Mouse (Mus musculus): Measurements from ENCODE around the gene Eno3.

- TF ChIP-seq POLR2A (IDR thresholded peaks at IDR 0.05; ENCODE audit: control insufficient read depth, extremely low read depth, insufficient read depth, low read length, poor library complexity) = no peak
- TF ChIP-seq CTCF (IDR thresholded peaks at IDR 0.05; ENCODE audit: borderline replicate concordance, control insufficient read depth, extremely low read depth, insufficient read depth, low read length, poor library complexity) = no peak
Observed at GRCm38 (mm10) chr11:70681170-70681569, 24.2 kb downstream of the Eno3 start.

Data from thymus, adult 2 months (tissue).